Mouse (Mus musculus) liver, embryonic 16.5 days (tissue): Measurements from ENCODE around the gene Slx1b. TPM values are rescaled to one million over a fixed set of nuclear protein-coding genes. Genes with fewer than 3 reads are reported as not detected.
"Not testable (repeated sequence)": the region's sequence is repeated elsewhere in the genome, so short reads cannot be mapped to it uniquely, and the experiment has no call there.

Experiments used
- ATAC-seq: fragments of 200-750 bp; cut with Nextera tagmentation; 2 replicates; pipeline ENCODE4 v1.8.0; 2017; ENCODE audit warnings: low read depth, mild to moderate bottlenecking, moderate number of reproducible peaks, moderate library complexity
- H3K27ac ChIP-seq: fragments of 300-500 bp; sonication (generic); 2 replicates; pipeline ENCODE4 v1.5.1; 2014; ENCODE audit warnings: mild to moderate bottlenecking, low read length
- H3K27me3 ChIP-seq: fragments of 300-500 bp; sonication (generic); 2 replicates; pipeline ENCODE4 v1.6.1; 2014; ENCODE audit warnings: low read depth, low read length, mixed read lengths; ENCODE audit not compliant: control insufficient read depth, insufficient read depth
- H3K36me3 ChIP-seq: fragments of 300-500 bp; sonication (generic); 2 replicates; pipeline ENCODE4 v1.6.1; 2014; ENCODE audit warnings: mild to moderate bottlenecking; ENCODE audit not compliant: control insufficient read depth, insufficient read depth
- H3K4me1 ChIP-seq: fragments of 300-500 bp; sonication (generic); 2 replicates; pipeline ENCODE4 v1.6.1; 2014; ENCODE audit warnings: low read depth, low read length, mixed read lengths; ENCODE audit not compliant: control insufficient read depth
- H3K4me2 ChIP-seq: fragments of 300-500 bp; sonication (generic); 2 replicates; pipeline ENCODE4 v1.6.1; 2014; ENCODE audit warnings: low read depth, low read length, mixed read lengths
- H3K4me3 ChIP-seq: fragments of 300-500 bp; sonication (generic); 2 replicates; pipeline ENCODE4 v1.5.1; 2014; ENCODE audit warnings: low read depth, mild to moderate bottlenecking, low read length
- H3K9ac ChIP-seq: fragments of 300-500 bp; sonication (generic); 2 replicates; pipeline ENCODE4 v1.6.1; 2014; ENCODE audit warnings: low read depth, low read length
- H3K9me3 ChIP-seq: fragments of 300-500 bp; sonication (generic); replicated peaks from 2 replicates; pipeline ENCODE4 v1.6.1; 2016; ENCODE audit warnings: low read length; ENCODE audit not compliant: control insufficient read depth
- whole genome bisulfite sequencing: fragments of 180-500 bp; shearing (Covaris S2); extraction: QIAGEN DNeasy Blood & Tissue Kit; methylation state at CpG from one replicate; pipeline ENCODE4 v1.1.7; 2014; ENCODE audit not compliant: insufficient replicate concordance; 5-methylcytosine and 5-hydroxymethylcytosine counted together
- polyA plus RNA-seq: library from polyadenylated mRNA; unstranded; fragments of >200 nt; fragmentation: Nextera tagmentation; extraction: Ambion mirVana; gene quantifications from 2 replicates; pipeline ENCODE4 v1.2.1, GENCODE M21; 2015

Gene Slx1b
- polyA plus RNA-seq, 1 experiment from 2014 or later, result 2.4 TPM

DNA sequence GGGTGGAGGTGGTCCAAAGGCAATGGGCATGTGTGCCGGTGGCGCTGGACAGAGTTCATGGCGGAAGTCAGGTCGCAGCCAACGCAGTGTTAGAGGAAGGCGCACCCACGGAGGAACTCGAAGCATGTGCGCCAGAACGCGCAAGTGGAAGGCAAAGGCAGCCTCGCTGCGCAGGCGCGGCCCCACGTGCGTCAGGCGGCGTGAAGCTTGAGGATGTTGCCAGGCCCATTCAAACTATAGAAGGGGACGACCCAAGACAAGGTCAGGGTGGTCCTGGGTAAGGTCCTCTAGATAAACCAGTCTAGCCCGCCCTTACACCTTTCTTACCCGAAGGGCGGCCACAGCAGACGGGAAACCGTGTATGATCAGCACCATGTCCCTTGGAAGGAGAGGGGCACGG is 3.2 kb downstream of the Slx1b start:
- Histone ChIP-seq H3K4me1 (peaks cover 17% of the 10 kb centered on the region), H3K4me3 (no peak overlapping the region), H3K27me3 (no peaks in the 10 kb centered on the region), H3K36me3 (peaks cover 4% of the 10 kb centered on the region; the same call in 1 of the 2 replicates), H3K9ac (no peak overlapping the region), H3K9me3 (no peaks in the 10 kb centered on the region), H3K27ac (no peak overlapping the region), H3K4me2 (no peak overlapping the region)
- WGBS, result 91% methylated on average over 26 of the region's 26 CpGs
- no peak for ATAC-seq

DNA sequence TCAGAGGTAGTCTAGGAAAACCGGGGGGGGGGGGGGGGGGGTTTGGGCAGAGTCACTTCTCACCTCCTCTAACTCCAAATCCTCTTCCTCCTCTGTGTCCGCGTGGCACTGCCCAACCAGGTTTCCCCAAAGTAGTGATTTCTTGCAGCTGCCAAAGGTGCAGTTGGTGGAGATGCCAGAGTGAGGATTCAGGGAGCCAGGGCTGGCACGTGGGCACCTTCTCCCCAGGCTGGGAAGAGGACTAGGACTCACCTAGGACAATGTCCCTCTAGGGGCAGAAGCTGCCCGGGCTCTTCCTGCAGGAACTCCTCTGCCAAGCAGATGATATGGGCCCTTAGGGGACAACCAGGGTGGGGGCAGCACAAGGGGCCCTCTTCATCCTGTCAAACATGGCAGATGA is 3.9 kb downstream of the Slx1b start:
- H3K4me1 ChIP-seq, result peaks cover 12% of the 10 kb centered on the region
- H3K4me3 ChIP-seq, result no peak overlapping the region
- H3K9me3 ChIP-seq, result no peaks in the 10 kb centered on the region
- 67% methylated on average over 5 of the region's 5 CpGs for WGBS
- no peak overlapping the region for H3K27ac ChIP-seq
- peaks cover 4% of the 10 kb centered on the region; the same call in 1 of the 2 replicates for H3K36me3 ChIP-seq
- no peak overlapping the region for H3K9ac ChIP-seq
- no peaks in the 10 kb centered on the region for H3K27me3 ChIP-seq
- no peak for ATAC-seq
- no peak overlapping the region for H3K4me2 ChIP-seq

- no peaks in the 10 kb centered on the region for H3K27me3 ChIP-seq
- no peaks in the 10 kb centered on the region for H3K9me3 ChIP-seq
- no peak for ATAC-seq
- peak overlapping the region; percentile 34; the same call in 1 of the 2 replicates for H3K27ac ChIP-seq
- no peak overlapping the region for H3K9ac ChIP-seq
- whole genome bisulfite sequencing, result 63% methylated on average over 3 of the region's 3 CpGs
- peaks cover 4% of the 10 kb centered on the region; the same call in 1 of the 2 replicates for H3K36me3 ChIP-seq
- H3K4me2 ChIP-seq, result no peak overlapping the region
- H3K4me1 ChIP-seq, result peaks cover 8% of the 10 kb centered on the region
- no peak overlapping the region for H3K4me3 ChIP-seq
Observed at GRCm38 (mm10) chr7:126690737-126691136, 4.8 kb downstream of the Slx1b start.

GRCm38 (mm10) chr7:126689021-126689420 is 6.6 kb downstream of the Slx1b start:
- peak; percentile 64 for ATAC-seq
- Histone ChIP-seq H3K9ac (no peak overlapping the region), H3K27ac (peak overlapping the region; percentile 38; the same call in 1 of the 2 replicates)

DNA sequence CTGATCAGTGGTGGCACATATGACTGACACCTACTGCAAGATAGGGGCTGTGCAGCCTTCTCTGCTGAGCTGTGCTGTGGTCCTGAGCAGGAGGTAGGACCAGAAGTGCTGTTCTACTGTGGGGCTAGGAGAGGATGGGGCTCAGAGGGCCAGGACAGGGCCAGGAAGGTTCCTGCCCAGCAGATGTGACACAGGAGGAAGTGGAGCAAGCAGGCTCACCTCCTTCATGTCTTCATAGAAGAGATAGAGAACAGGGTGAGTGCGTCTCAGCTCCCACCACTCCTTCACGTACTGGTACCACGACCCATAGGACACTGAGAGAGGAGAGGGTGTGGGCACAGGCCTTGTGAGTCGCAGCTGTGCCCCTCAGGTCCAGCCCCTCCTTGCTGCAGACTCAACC is 7.4 kb downstream of the Slx1b start:
- H3K27me3 ChIP-seq, ATAC-seq, H3K9me3 ChIP-seq, H3K36me3 ChIP-seq, H3K27ac ChIP-seq, H3K4me2 ChIP-seq, H3K9ac ChIP-seq, H3K4me3 ChIP-seq, H3K4me1 ChIP-seq: not testable (repeated sequence)
- WGBS, result 59% methylated on average over 4 of the region's 4 CpGs

More at GRCm38 (mm10) chr7:126689021-126689420, 6.6 kb downstream of the Slx1b start:
- Histone ChIP-seq H3K36me3 (peaks cover 4% of the 10 kb centered on the region; the same call in 1 of the 2 replicates), H3K4me1 (peaks cover 3% of the 10 kb centered on the region), H3K9me3 (no peaks in the 10 kb centered on the region), H3K27me3 (no peaks in the 10 kb centered on the region), H3K4me3 (no peak overlapping the region), H3K4me2 (no peak overlapping the region)
- WGBS, result 52% methylated on average over 3 of the region's 3 CpGs

DNA sequence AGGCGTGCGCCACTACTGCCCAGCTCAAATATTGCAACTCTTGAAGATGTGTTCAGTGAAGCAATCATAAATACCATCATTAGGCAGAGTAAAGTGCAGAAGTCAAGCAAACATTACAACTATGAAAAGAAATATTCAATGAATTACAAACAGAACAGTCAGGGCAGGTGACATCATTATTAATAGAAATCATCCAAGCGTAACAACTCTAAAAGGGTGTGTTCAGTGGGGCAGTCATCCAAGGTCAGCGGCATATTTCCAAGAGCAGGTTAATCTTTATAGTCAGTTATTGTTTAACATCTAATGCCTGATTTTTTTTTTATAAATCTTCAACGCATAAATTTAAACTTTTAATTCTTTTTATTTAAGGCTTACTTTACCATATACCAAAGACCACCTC is 14.4 kb downstream of the Slx1b start:
- ATAC-seq, result no peak
- H3K4me3 ChIP-seq, result no peak overlapping the region

DNA sequence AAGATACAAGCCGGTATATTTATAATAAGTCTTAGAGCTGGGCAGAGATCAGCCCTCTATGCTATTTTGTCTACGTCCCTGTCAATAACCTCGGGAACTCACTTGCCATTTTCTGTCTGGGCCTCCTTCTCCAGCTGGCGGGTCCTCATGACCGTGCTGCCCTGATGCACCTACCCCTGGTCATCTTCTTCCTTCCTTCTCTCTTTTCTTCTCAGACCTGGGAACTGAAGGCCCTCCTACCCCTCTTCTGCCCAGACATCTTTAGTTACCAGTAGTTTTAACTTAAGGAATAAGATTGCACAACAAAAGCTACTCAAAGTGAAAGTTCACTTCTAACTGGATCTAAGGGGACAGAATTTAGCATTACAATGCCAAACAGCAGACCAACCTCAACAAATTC is 15.9 kb downstream of the Slx1b start:
- Histone ChIP-seq H3K4me1 (no peaks in the 10 kb centered on the region), H3K27me3 (no peaks in the 10 kb centered on the region), H3K4me2 (no peak overlapping the region), H3K9ac (no peak overlapping the region), H3K9me3 (no peaks in the 10 kb centered on the region), H3K27ac (no peak overlapping the region), H3K36me3 (no peaks in the 10 kb centered on the region), H3K4me3 (no peak overlapping the region)
- ATAC-seq, result no peak
- 65% methylated on average over 5 of the region's 5 CpGs for WGBS

More for the DNA sequence above, 14.4 kb downstream of the Slx1b start:
- no peak overlapping the region for H3K4me2 ChIP-seq
- H3K36me3 ChIP-seq, result no peaks in the 10 kb centered on the region
- no peaks in the 10 kb centered on the region for H3K27me3 ChIP-seq
- no peak overlapping the region for H3K9ac ChIP-seq
- H3K4me1 ChIP-seq, result no peaks in the 10 kb centered on the region
- no peak overlapping the region for H3K27ac ChIP-seq
- no peaks in the 10 kb centered on the region for H3K9me3 ChIP-seq
- WGBS, result 87% methylated on average over 5 of the region's 5 CpGs

GRCm38 (mm10) chr7:126678545-126679341 is 16.8 kb downstream of the Slx1b start:
- Histone ChIP-seq H3K4me3 (no peak overlapping the region), H3K36me3 (no peaks in the 10 kb centered on the region), H3K4me2 (no peak overlapping the region), H3K27ac (peak overlapping the region; percentile 45), H3K9me3 (no peaks in the 10 kb centered on the region), H3K27me3 (no peaks in the 10 kb centered on the region), H3K4me1 (no peaks in the 10 kb centered on the region), H3K9ac (no peak overlapping the region)
- peak; percentile 46 for ATAC-seq
- WGBS, result 74% methylated on average over 8 of the region's 8 CpGs

DNA sequence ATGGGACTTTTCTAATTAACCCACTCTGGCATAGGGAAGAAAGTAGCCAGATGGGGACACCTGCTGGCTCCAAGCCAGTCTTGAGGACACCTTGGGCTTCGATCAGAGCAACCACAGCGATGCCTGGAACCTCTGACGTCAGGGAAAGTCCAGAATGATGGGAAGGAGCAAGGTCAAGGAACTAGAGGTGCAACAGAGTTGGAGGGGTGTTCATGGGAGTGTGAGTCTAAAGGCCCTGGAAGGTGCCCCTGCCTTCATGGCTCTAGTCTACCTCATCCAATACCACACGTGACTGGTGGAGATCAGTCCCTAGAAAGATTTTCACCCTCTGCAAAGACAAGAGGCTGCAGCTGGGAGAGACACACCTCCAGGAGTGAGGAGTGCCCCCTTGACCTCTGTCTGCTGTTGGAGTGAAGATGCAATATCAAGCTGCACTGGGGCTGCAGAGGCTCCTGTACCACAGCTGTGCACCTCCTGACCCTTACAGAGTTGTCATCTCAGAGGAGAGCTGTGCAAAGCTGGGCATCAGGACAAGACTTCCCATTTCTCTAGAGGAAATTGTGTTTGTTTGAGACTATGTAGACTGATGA is 18.9 kb downstream of the Slx1b start:
- H3K27me3 ChIP-seq, result no peaks in the 10 kb centered on the region
- WGBS, result 58% methylated on average over 4 of the region's 4 CpGs
- no peak overlapping the region for H3K4me2 ChIP-seq
- peak overlapping the region; percentile 53 for H3K27ac ChIP-seq
- H3K4me1 ChIP-seq, result no peaks in the 10 kb centered on the region
- no peak for ATAC-seq
- no peak overlapping the region for H3K4me3 ChIP-seq
- H3K36me3 ChIP-seq, result peaks cover 2% of the 10 kb centered on the region; the same call in 1 of the 2 replicates
- no peaks in the 10 kb centered on the region for H3K9me3 ChIP-seq
- H3K9ac ChIP-seq, result no peak overlapping the region
